Mouse (Mus musculus) Muller cell, postnatal 12 days (primary cell): Measurements from ENCODE around the gene Arhgap21.

Experiments used
- DNase-seq: peaks from one replicate; pipeline ENCODE4 v3.0.0-alpha.2; 2015; ENCODE audit errors: inconsistent ontology term

Arhgap21 gene

GRCm38 (mm10) chr2:20896446-20896845, 72.2 kb downstream of the Arhgap21 start:
- peak; percentile 38 for DNase-seq

- DNase-seq, result peak; percentile 31
These were observed 74.5 kb downstream of the Arhgap21 start for GRCm38 (mm10) chr2:20894100-20894690.

GRCm38 (mm10) chr2:20888751-20889150, 79.9 kb downstream of the Arhgap21 start:
- DNase-seq, result no peak

GRCm38 (mm10) chr2:20883288-20883687, 85.4 kb downstream of the Arhgap21 start:
- DNase-seq, result peak; percentile 75

GRCm38 (mm10) chr2:20879877-20880605, 88.6 kb downstream of the Arhgap21 start:
- no peak for DNase-seq

- no peak for DNase-seq
These were observed 94.1 kb downstream of the Arhgap21 start for GRCm38 (mm10) chr2:20874621-20875020.

- DNase-seq, result no peak
These were observed 99.3 kb downstream of the Arhgap21 start for GRCm38 (mm10) chr2:20869212-20869965.

- DNase-seq, result no peak
These were observed 100.6 kb downstream of the Arhgap21 start for GRCm38 (mm10) chr2:20868052-20868451.

- no peak for DNase-seq
These were observed 102.9 kb downstream of the Arhgap21 start for GRCm38 (mm10) chr2:20865795-20866194.

- no peak for DNase-seq
These were observed 104.1 kb downstream of the Arhgap21 start for GRCm38 (mm10) chr2:20864569-20864968.

GRCm38 (mm10) chr2:20860756-20861155, 107.9 kb downstream of the Arhgap21 start:
- DNase-seq, result no peak

GRCm38 (mm10) chr2:20849346-20849745, 119.3 kb downstream of the Arhgap21 start:
- peak; percentile 7 for DNase-seq

- DNase-seq, result no peak
These were observed 136.9 kb downstream of the Arhgap21 start for GRCm38 (mm10) chr2:20831608-20832406.

GRCm38 (mm10) chr2:20830882-20831281, 137.8 kb downstream of the Arhgap21 start:
- DNase-seq, result no peak

- DNase-seq, result no peak
These were observed 142.4 kb downstream of the Arhgap21 start for GRCm38 (mm10) chr2:20826258-20826657.

GRCm38 (mm10) chr2:20818226-20818625, 150.5 kb downstream of the Arhgap21 start:
- DNase-seq, result no peak

- DNase-seq, result no peak
These were observed 154.7 kb downstream of the Arhgap21 start for GRCm38 (mm10) chr2:20813986-20814385.

GRCm38 (mm10) chr2:20811506-20811905, 157.2 kb downstream of the Arhgap21 start:
- peak; percentile 74 for DNase-seq

GRCm38 (mm10) chr2:20801236-20801890, 167.3 kb downstream of the Arhgap21 start:
- DNase-seq, result no peak
